Mouse (Mus musculus) bone marrow macrophage, adult 2 months (primary cell): Measurements from ENCODE around the gene Mapt.

Source experiments
- CTCF ChIP-seq: IDR thresholded peaks from 2 replicates; pipeline ENCODE4 v1.5.1; 2012; ENCODE audit warnings: low read depth, mild to moderate bottlenecking, low read length, moderate library complexity
- POLR2A ChIP-seq: IDR thresholded peaks from 2 replicates; pipeline ENCODE4 v1.6.1; 2012; ENCODE audit warnings: mild to moderate bottlenecking, low read depth, low read length, borderline replicate concordance

GRCm38 (mm10) chr11:104203271-104203670 is 27.9 kb upstream of the Mapt start:
- TF ChIP-seq CTCF (no peak), POLR2A (no peak)
